Mouse (Mus musculus): ENCODE measurements around the gene Ddx39.

The Ddx39 gene

DNA sequence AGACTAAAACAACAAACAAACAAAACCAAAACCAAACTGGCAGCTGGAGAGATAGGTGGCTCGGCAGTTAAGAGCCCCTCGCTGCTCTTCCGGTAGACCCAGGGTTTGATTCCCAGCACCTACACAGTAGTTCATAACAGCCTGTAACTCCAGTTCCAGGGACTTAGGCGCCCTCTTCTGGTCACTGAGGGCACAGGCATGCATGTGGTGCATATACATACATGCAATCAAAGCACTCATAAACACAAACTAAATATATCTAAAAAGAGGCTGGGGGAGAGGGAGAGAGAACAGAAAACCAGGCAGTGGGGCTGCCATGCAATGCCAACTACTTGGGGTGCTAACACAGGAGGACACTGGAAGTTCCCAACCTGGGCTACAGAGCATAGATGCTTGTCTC, 22.4 kb downstream of the Ddx39 start:
- peak; percentile 52 for DNase-seq (ENCODE audit: low read depth, low spot score)

DNA sequence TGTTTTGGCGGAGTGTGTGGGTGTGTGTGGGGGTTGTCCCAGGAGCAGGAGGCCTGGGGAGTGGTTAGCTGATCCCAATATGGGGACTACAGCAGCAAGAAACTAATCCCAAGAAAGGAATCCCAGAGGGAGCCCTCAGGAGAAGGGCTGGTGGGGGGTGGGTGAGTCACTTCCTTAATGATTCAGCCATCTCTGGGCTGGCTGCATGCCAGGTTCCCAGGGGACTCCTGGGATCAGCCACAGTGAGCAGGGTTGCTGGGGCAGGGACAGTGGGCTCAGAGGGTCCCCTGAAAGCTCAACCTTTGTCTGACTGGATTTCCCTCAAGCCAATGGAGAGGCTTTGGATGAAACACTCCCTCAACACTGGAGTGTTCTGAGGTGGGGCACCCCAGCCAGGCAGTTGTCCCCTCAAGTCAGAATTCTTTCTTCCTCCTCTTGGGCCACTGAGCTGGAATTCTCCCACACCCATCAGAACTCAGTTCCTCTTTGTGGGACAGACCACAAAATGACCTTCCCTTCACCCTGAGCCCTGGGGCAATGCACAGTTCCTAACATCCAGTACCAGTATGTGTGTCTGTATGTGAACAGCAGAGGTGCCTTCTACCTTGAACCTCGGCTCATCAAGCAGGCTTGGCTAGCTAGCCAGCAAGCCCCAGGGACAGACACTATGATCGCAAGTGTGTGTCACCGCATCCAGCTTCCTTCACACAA, 23.0 kb downstream of the Ddx39 start:
- DNase-seq (ENCODE audit: low read depth, low spot score), result peak; percentile 95

DNA sequence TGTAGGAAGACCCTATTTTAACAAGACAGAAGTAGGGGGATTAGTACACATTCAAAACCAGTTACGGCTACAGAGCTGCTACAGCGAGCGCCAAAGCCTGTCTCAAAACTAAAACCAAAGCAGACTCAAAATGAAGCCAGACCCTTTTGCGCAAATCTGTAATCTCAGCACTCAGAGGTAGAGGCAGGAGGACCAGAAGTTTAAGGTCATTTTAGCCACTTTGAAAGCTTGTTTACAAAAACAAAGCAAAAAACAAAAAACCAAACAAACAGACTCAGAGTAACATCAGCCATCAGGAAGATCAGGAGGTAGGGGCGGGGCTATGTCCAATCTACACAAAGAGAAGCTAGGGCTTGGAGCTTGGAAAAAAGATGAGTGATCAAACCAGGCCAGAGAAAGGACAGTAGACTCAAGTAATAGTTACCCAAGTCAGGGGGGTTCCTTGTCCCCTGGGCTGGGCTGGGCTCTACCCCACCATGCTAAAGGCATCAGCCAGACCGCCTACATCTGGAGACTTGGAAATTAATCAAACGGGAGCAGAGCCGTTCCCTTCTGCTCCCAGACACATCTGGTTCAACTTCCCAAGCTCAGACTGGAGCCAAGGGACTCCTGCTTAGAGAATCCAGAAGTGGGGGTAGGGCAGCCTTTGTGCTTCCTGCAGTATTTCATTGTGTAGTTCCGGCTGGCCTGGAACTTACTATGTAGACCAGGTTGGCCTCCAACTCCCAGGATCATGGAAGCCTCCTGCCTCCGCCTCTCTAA, 24.2 kb downstream of the Ddx39 start:
- DNase-seq (ENCODE audit: low read depth, low spot score), result peak; percentile 87

DNA sequence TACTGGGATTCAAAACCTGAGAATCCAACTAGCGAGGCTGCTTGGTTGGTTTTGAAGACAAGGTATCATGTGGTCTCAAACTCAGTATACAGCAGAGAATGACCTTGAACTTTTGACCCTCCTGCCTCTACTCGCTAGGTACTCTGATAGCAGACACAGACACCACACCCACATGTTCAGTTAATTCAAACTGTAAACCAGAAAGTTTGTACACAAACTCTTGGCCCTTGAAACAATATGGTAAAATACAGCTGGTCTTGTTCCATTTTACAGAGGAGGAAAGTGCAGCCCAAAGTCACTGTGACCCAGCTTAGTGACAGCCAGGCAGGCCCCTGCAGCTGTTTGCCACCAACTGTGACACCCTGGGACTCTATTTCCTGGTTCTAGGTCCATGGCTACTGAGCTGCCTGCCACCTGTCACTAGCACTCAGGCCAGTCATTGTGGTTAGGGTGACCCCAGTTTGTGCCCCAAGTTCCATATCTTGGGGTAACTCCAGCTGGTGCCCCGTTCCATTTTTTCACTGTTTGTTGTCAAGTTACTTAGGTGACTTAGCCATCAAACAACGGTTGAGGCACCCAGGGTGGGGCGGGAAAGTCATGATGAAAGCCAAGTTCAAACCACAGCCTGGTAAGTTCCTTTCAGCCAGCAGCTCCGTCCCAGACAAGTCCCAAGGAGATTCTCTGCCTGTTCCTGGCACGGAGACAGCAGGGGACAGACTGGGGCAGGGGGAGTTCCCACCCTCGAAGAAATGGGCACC, 24.9 kb downstream of the Ddx39 start:
- peak; percentile 35 for DNase-seq (ENCODE audit: low read depth, low spot score)

GRCm38 (mm10) chr8:83740586-83740975, 25.6 kb downstream of the Ddx39 start:
- DNase-seq (ENCODE audit: low read depth, low spot score), result no peak

- no peak for DNase-seq (ENCODE audit: low read depth, low spot score)
Measured at GRCm38 (mm10) chr8:83740976-83741741, 26.2 kb downstream of the Ddx39 start, which contains the start of gene Adgre5. TSS of gene Adgre5 (minus strand) at chr8:83741326.

DNA sequence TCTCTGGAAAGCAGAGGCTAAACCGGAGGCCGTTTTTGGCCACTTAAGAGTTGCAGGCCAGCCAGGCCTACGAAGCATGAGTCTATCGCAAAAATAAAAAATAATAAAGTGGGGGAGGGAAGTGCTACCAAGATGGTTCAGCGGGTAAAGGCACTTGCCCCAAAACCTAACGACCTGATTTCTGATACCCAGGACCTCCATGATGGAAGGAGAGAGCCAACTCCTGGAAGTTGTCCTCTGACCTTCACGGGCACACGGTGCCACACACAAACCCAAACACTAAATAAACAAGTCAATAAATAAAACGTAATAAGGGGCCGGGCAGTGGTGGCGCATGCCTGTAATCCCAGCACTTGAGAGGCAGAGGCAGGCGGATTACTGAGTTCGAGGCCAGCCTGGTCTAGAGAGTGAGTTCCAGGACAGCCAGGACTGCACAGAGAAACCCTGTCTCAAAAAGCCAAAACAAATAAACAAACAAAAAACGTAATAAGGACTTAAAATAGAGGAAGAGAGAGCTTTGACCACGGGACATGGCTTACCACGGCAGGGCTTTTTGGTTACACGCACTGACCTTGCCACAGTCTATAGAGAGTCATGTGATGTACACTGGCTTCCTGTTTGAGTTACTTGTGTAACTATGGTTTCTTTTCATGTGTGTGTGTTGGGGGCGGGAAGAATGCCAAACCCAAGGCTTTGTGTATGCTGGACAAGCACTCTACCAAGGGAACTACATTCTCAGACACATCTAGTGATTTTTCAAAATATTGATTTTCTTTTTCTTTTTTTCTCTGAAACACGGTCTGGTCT, 27.1 kb downstream of the Ddx39 start:
- no peak for DNase-seq (ENCODE audit: low read depth, low spot score)

DNA sequence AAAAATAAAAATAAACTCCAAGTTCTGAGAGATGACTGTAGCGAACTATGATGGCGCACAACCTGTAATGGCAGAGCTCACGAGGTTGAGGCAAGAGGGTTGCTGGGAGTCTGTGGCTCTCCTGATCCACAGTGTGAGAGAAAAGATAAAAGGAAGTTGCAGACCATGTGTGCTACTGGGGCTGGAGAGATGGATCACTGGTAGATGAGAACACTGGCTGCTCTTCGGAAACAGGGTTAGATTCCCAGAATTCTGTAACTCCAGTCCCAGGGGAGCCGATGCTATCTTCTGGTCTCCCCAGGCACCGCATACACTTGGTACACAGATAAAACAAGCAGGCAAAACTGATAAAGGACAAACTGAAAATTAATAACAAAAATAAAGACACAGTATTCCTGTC, 28.0 kb downstream of the Ddx39 start:
- no peak for DNase-seq (ENCODE audit: low read depth, low spot score)

GRCm38 (mm10) chr8:83744070-83744469, 29.1 kb downstream of the Ddx39 start:
- peak; percentile 80 for DNase-seq (ENCODE audit: low read depth, low spot score)

GRCm38 (mm10) chr8:83747661-83748346, 32.8 kb downstream of the Ddx39 start:
- no peak for DNase-seq (ENCODE audit: low read depth, low spot score)

DNA sequence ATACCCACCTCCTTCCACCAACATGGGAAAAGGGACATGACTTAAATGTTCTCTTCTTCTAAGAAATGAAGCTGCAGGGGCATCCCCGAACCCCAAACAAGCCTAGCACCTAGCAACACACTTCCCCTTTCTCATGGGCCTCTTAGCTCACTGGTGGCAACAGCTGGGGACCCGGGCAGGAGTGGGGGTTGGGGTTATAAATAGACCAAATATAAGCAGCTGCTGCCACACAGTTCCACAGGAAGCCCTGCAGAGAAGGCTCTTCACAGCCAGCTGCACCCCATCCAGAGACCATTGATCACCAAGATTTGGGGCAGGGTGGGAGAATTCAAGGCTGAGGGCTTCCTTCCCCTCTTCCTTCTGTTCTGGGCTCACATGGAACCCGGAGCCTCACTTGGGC, 33.7 kb downstream of the Ddx39 start:
- no peak for DNase-seq (ENCODE audit: low read depth, low spot score)

DNA sequence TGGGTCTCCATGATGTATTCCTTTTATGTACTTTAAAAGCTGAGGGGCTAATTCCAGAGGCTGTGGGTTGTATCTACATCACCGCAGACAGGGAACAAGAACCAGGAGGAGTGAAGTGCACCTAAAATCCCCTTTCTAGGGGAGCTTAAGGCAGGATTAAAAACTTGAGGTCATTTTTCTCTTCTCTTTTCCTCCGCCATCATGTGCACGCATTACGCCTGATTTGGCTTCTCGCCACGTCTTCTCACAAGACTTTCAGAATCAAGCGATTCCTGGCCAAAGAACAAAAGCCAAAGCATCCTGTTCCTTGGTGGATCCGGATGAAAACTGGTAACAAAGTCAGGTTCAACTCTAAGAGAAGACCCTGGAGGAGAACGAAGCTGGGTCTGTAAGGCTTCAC, 34.3 kb downstream of the Ddx39 start:
- no peak for DNase-seq (ENCODE audit: low read depth, low spot score)

GRCm38 (mm10) chr8:83754149-83754548, 39.2 kb downstream of the Ddx39 start:
- DNase-seq (ENCODE audit: low read depth, low spot score), result no peak

GRCm38 (mm10) chr8:83756273-83756672, 41.3 kb downstream of the Ddx39 start:
- DNase-seq (ENCODE audit: low read depth, low spot score), result peak; percentile 41

DNA sequence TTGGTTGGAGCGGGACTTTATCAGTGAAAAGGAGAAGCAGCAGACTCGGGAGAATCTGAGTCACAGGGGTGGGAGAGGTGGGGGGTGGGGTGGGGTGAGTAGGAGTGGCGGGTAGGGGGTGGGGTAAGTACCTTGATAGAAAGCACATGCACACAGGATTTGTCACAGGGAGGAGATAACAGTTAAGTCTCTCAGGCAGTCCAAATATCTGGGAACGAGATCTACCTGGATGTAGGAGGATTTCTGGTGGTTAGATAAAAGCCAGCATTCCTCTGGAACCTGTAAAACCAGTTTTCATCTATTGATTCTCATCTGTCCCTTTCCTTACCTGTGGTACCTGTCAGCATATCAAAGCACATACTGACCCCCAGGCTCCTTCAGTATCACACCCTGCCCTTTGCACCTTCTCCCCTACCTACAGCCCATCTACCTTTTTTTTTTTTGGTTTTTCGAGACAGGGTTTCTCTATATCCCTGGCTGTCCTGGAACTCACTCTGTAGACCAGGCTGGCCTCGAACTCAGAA, 42.2 kb downstream of the Ddx39 start:
- no peak for DNase-seq (ENCODE audit: low read depth, low spot score)

DNA sequence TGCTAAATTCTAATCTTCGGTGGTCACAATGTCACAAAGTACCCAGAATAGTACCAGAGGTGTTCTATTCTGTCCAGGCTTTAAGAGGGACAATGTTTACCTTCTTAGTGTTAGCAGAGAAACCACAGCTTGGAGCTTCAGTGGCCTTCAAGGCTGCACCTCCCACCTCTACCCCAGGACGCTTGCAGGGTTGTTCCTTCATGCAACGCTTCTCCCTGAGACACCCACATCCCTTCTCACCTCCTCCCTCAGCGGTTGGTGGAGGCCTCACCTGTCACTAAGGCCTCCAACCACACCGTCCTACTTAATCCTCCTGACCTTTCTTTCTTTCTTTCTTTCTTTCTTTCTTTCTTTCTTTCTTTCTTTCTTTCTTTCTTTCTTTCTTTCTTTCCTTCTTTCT, 43.3 kb downstream of the Ddx39 start:
- no peak for DNase-seq (ENCODE audit: low read depth, low spot score)

- DNase-seq (ENCODE audit: low read depth, low spot score), result peak; percentile 30
Measured at GRCm38 (mm10) chr8:83759231-83759759, 44.3 kb downstream of the Ddx39 start.

- no peak for DNase-seq (ENCODE audit: low read depth, low spot score)
Measured at GRCm38 (mm10) chr8:83764116-83764515, 49.1 kb downstream of the Ddx39 start.

DNA sequence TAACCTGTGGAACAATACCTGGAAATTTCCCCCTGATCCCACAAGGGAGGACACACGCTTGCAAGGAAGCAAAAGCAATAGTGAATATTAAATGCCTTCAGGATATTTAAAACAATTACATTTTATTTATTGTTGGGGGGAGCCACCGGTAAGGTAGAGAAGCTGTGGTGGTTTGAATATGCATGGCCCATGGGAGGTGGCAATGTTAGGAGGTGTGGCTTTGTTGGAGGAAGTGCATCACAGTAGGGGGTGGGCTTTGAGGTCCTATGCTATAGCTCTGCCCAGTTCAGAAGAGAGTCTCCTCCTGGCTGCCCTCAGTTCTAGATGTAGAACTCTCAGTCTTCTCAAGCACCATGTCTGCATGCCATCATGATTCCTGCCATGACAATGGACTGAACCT, 49.7 kb downstream of the Ddx39 start:
- DNase-seq (ENCODE audit: low read depth, low spot score), result no peak

GRCm38 (mm10) chr8:83765663-83766062, 50.7 kb downstream of the Ddx39 start:
- no peak for DNase-seq (ENCODE audit: low read depth, low spot score)
